Mouse (Mus musculus) ZHBTc4 (cell line): ENCODE data around the gene Rhox9.
"Not testable (repeated sequence)": the region's sequence is repeated elsewhere in the genome, so short reads cannot be mapped to it uniquely, and the experiment has no call there.

Experiments used
- DNase-seq: peaks from one replicate; pipeline ENCODE4 v3.0.0-alpha.2; 2011; ENCODE audit warnings: low read depth, low spot score

The Rhox9 gene

DNA sequence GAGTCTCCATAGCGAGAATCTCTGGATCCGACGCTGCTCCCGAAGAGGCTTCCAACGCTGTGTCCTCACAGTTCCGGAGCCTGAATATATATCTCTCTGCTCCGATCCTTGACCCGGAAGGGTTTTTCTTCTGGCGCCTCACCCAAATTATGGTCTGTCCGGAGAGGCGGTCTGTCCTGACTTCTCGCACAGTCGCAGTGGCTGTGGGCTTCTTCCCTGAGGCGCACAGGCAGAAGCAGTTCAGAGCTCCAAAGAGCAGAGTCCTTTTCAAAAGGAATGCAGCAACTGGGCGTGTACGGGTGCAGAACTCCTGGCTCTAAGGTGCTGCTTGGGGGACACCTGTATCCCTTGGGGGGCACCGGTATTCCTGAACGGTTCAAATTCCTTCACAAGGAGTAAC, at the start of gene Rhox9:
TSS of gene Rhox9 (minus strand) at position 101 of the 400 bp plus-strand sequence.
- DNase-seq = not testable (repeated sequence)

DNA sequence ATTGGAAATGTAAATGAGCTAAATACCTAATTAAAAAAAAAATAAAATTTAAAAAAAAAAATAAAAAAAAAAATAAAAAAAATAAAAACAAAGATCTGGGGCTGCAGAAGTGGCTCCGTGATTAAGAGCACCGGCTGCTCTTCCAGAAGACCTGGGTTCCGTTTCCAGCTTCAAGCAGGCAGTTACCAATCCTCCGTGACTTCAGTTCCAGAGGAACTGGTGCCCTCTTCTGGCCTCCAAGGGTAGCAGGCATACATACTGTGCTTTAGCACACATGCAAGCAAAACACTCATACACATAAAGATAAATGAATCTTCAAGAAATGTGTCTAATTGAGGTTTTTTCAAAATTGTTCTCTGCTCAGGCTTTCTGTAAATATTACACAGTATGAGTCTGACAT, 14.7 kb upstream of the Rhox9 start:
- peak; percentile 55 for DNase-seq

DNA sequence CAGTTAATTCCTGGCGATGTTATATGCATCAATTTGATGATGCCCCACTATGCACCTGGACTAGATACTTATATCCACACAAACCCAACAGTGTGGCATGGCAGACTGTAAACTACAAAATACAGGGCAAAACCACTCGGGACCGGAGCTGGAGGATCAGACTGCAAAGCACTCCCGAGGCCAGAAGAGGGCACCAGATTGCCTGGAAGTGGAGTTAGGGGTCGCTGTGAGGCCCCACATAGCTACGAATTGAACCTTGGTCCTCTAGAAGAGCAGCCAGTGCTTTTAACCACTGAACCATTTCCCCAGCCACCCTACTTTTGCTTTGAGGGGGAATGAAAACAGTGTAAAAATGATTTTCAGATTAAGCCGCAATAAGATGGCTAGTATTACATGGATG, 7.0 kb upstream of the Rhox9 start:
- DNase-seq = peak; percentile 59

GRCm38 (mm10) chrX:37903727-37904126, 2.2 kb upstream of the Rhox9 start:
- no peak for DNase-seq

DNA sequence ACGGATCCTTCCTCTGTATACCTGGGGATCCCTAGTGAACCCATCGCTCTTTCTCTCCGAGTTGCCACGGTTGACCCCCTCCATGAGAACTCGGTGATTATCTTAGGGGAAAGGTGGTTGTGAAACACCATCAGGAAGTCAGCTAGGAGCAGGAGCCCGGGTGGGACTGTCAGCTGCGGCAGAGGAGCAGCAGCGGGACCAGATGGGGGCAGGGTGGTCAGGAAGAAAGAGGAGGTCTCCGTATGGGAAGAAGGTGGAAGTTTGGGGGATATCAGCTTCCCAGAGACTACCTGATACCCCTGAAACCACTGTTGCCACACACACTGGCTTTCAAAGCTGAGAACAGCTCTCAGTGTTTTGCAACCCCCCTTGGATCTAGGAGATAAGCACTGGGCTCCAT, 4.4 kb downstream of the Rhox9 start, which contains the start of gene Rhox7b:
TSS of gene Rhox7b (minus strand) at position 101 of the 400 bp plus-strand sequence.
- not testable (repeated sequence) for DNase-seq

DNA sequence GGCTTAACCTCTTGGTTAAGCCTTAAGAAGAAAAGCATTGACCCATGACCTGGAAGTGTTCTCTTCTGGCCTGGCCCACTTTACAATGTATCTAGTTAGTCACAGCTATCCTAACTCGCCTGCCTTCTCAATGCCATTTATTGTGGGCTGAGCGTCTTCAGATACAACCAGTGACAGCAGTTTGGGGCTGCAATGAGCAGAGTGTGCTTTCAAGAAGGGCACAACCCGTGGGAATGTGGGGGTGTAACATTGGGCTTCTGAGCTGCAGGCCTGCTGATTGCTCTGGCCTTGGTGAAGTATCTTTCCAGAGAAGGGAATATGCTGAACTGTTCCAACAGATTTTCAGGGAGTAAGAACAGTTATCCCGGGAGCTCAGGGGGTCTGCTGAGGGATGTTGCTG, 22.7 kb downstream of the Rhox9 start, which contains the start of gene Rhox8:
TSS of gene Rhox8 (minus strand) at position 101 of the 400 bp plus-strand sequence.
- no peak for DNase-seq

DNA sequence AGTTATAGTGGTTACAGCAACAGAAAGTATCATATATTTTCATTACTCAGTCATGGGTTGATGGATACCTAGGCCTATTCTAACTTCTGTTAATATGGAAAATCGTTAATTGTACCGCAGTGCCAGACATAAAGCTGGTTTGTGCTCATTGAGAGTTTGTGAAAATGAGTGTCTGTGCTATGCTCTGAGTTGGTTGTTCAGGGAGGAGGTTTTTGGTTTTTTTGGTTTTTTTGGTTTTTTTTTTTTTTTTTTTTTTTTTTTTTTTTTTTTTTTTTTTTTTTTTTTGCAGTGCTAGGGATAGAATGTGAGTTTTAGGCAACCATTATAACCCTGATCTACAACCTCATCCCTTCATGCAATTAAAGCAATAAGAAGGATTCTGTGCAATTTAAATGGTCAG, 29.9 kb downstream of the Rhox9 start:
- no peak for DNase-seq
